Mouse (Mus musculus): ENCODE measurements around the gene Trim26.
"Not testable (repeated sequence)": the region's sequence is repeated elsewhere in the genome, so short reads cannot be mapped to it uniquely, and the experiment has no call there.

The Trim26 gene

GRCm38 (mm10) chr17:36836874-36837647, at the start of gene Trim26:
Gene Trim26 (plus strand): TSS chr17:36837134.
- peak; percentile 97 for DNase-seq

- DNase-seq: no peak
Measured at GRCm38 (mm10) chr17:36788351-36788750, 48.6 kb upstream of the Trim26 start.

GRCm38 (mm10) chr17:36788801-36789200, 48.1 kb upstream of the Trim26 start:
- peak; percentile 81 for DNase-seq

GRCm38 (mm10) chr17:36799493-36799892, 37.4 kb upstream of the Trim26 start:
- DNase-seq: no peak

GRCm38 (mm10) chr17:36799921-36800462, 36.9 kb upstream of the Trim26 start:
- not testable (repeated sequence) for DNase-seq

- no peak for DNase-seq
Measured at GRCm38 (mm10) chr17:36811871-36812270, 25.1 kb upstream of the Trim26 start, which contains the start of gene H2-M10.6. Gene H2-M10.6 (plus strand): TSS chr17:36812171.

- peak; percentile 66 for DNase-seq
Measured at GRCm38 (mm10) chr17:36824005-36824404, 12.9 kb upstream of the Trim26 start.

GRCm38 (mm10) chr17:36825525-36825924, 11.4 kb upstream of the Trim26 start:
- DNase-seq: peak; percentile 23

GRCm38 (mm10) chr17:36826002-36826401, 10.9 kb upstream of the Trim26 start:
- DNase-seq: peak; percentile 74

GRCm38 (mm10) chr17:36828488-36828887, 8.4 kb upstream of the Trim26 start:
- no peak for DNase-seq

GRCm38 (mm10) chr17:36830470-36830869, 6.5 kb upstream of the Trim26 start:
- DNase-seq: no peak

- no peak for DNase-seq
Measured at GRCm38 (mm10) chr17:36832694-36833093, 4.2 kb upstream of the Trim26 start.

- DNase-seq: peak; percentile 79
Measured at GRCm38 (mm10) chr17:36835591-36836426, 1.1 kb upstream of the Trim26 start.

GRCm38 (mm10) chr17:36836427-36836812, 514 bp upstream of the Trim26 start:
- no peak for DNase-seq

GRCm38 (mm10) chr17:36839001-36839400, 2.1 kb downstream of the Trim26 start:
- DNase-seq: no peak

- no peak for DNase-seq
Measured at GRCm38 (mm10) chr17:36839931-36840330, 3.0 kb downstream of the Trim26 start.

GRCm38 (mm10) chr17:36840961-36841445, 4.1 kb downstream of the Trim26 start:
- no peak for DNase-seq

GRCm38 (mm10) chr17:36843696-36844095, 6.8 kb downstream of the Trim26 start:
- DNase-seq: no peak

- DNase-seq: no peak
Measured at GRCm38 (mm10) chr17:36844286-36844719, 7.4 kb downstream of the Trim26 start.

GRCm38 (mm10) chr17:36844725-36845124, 7.8 kb downstream of the Trim26 start:
- no peak for DNase-seq

GRCm38 (mm10) chr17:36848911-36849310, 12.0 kb downstream of the Trim26 start:
- DNase-seq: no peak

- DNase-seq: no peak
Measured at GRCm38 (mm10) chr17:36849992-36850391, 13.1 kb downstream of the Trim26 start.

- no peak for DNase-seq
Measured at GRCm38 (mm10) chr17:36851200-36851599, 14.3 kb downstream of the Trim26 start.
